Mouse (Mus musculus) adipose tissue, adult 10 weeks (tissue): ENCODE measurements around the gene Phldb1. TPM values are rescaled to one million over a fixed set of nuclear protein-coding genes. Genes with fewer than 3 reads are reported as not detected.

ENCODE experiments used
- polyA plus RNA-seq: library from polyadenylated mRNA; stranded (reverse); fragments of 350-450 nt; fragmentation: Illumina TruSeq; extraction: RNeasy Lipid Tissue Mini Kit (QIAGEN cat#74804); gene quantifications from one replicate; pipeline ENCODE4 v1.2.3, GENCODE M21; 2014; ENCODE audit warnings: low read depth, low replicate concordance

Phldb1 gene
- polyA plus RNA-seq = 61.1 TPM

GRCm38 (mm10) chr9:44734524-44735494, at the start of gene Phldb1:
Gene Phldb1, minus strand, starts transcription at chr9:44735198.

DNA sequence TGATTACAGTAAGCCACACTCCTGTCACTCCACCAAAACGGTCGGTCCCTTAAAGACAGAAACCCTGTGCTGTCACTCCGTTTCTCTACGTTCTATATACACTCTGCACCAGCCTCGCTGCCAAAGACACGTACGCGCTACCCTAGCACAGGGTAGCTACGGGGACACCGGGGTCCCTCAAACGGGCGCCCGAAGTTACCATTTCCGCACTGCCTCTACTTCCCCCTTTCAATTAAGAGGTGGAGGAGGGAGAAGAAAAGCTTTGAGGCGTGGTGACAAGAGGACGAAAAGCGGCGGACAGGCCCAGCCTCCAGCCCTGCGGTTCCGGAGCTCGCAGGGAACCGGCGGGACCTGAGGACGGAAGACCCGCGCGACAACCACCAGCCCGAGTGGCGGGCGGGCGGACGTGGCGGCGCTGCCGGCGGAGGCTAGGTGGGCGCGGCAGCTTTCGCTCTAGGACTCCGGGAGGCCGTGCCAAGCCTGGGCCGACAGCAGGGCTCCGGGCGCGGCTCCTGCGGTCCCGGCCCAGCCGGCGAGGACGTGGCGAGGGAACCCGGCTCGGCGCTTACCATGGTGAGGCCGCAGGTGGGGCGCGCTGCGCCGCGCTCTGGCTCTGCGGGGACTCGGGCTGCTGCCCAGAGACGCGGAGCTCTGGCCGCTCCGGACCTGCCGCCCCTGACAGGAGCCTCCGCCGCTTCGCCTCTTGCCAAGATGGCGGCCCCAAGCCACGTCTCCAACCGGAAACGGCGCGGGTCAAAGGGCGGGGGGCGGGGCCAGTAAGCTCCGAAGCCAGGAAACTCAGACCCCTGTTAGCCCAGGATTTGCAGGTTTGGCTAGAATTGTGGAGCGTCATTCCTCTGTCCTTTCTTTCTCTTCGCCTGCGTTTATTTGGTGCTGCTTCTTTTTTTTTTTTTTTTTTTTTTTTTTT, 32.4 kb upstream of the Phldb1 start, which contains the start of the genes Arcn1 and Ift46:
Arcn1 (minus strand) TSS at position 745 of the 928 bp plus-strand sequence.
Ift46 (plus strand) TSS at position 808 of the 928 bp plus-strand sequence.

DNA sequence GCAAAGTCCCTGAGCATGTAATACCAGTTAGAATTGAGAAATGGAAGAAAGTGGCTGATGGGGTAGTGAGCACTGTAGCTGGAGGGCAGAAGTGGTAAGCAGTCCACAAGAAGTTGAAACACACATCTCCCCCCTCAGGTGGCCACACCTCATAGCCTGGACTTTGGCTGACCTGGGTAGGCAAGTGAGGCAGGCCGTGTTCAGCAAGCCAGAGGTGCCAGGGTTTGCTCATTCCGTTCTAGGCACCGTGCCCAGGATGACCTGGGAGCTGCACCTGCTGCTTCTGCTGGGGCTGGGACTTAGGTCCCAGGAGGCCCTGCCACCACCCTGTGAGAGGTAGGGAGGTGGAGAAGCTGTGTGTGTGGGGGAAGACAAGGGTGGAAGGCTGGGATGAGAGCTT, 62.0 kb downstream of the Phldb1 start, which contains the start of gene Treh:
Treh (plus strand) TSS at position 229 of the 400 bp plus-strand sequence.

Other genes starting within 250 kb of the Phldb1 start
- gene Cxcr5, start 173.3 kb downstream of the Phldb1 start, polyA plus RNA-seq = 0.62 TPM
- gene Ddx6, start 130.3 kb downstream of the Phldb1 start, polyA plus RNA-seq = 79.5 TPM
- not detected for gene Treh, start 62.0 kb downstream of the Phldb1 start, polyA plus RNA-seq
- 107 TPM for gene Arcn1, start 32.6 kb upstream of the Phldb1 start, polyA plus RNA-seq
- gene Ift46, start 32.7 kb upstream of the Phldb1 start, polyA plus RNA-seq = 62.7 TPM
- gene Tmem25, start 64.1 kb upstream of the Phldb1 start, polyA plus RNA-seq = 3.0 TPM
- gene Ttc36, start 67.9 kb upstream of the Phldb1 start, polyA plus RNA-seq = 2.3 TPM
- gene Kmt2a, start 146.1 kb upstream of the Phldb1 start, polyA plus RNA-seq = 12.5 TPM
- gene Atp5l, start 185.5 kb upstream of the Phldb1 start, polyA plus RNA-seq = 562 TPM
- gene Ube4a, start 230.4 kb upstream of the Phldb1 start, polyA plus RNA-seq = 36.0 TPM
- 1.6 TPM for gene Cd3g, start 245.2 kb upstream of the Phldb1 start, polyA plus RNA-seq
- 1.3 TPM for gene Cd3d, start 246.6 kb upstream of the Phldb1 start, polyA plus RNA-seq